Mouse (Mus musculus) embryo, embryonic 9.5 days (tissue): ENCODE measurements at regions not wholly inside any gene's neighbourhood (a gene's known extent, or its start where the extent isn't known, plus 50 kb on each side); places are given as distances from the start of the nearest gene placed in this dataset.
"Not testable (repeated sequence)": the region's sequence is repeated elsewhere in the genome, so short reads cannot be mapped to it uniquely, and the experiment has no call there.

ENCODE experiments used
- DNase-seq: peaks from one replicate; pipeline ENCODE4 v3.0.0-alpha.2; 2017; ENCODE audit errors: extremely low spot score

DNA sequence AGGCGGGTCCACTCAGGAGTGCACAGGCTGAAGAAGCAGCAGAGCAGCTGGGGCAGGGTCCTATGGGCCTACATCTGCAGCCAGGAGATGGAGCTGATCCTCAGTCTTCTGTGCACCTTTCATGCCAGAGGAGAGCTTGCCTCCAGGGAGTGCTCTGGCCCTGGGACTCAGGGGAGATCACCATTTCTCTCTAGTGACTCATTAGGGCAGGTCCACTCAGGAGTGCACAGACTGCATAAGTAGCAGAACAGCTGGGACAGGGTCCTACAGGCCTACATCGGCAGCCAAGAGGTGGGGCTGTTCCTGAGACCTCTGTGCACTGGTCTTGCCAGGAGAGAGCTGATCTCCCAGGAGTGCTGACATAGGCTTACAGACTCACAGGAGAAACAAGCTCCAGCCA lies 159.4 kb upstream of the Gm21897 start:
- no peak for DNase-seq

DNA sequence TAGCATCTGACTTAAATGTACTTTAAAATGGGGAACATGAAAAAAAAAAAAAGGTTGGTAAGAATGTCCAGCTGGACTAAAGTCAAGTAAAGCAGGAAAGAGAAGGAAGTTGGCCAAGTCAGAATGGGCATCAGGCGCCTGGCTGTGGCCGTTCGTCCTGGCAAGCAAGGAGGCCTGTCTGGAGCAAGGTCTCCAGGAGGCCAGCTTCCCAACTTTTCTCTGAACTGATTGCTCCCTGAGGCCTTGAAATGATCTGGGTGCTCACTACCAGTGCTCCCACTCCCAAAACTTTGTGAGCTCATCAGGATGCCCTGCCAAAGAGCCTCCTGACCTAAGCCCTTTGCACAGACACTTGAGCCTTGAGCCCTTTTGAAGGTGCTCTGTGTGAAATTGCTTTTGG lies 141.7 kb upstream of the Gm21897 start:
- no peak for DNase-seq

DNA sequence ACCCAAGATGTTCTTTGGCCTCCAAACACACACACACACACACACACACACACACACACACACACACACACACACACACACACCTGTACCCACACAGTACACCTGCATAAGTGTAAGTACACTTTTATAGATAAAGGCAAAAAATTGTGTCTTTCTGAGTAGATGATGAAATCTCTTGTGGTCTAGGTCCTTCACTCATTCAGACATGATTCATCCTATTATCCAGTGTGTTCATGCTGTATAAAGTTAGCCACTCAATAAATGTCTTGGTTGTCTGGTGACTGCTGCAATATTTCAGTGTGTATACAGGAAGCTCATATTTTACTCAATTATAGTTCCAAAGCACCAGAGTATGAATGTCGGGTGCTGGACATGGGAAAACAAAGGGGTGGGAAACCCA lies 131.5 kb upstream of the Gm21897 start:
- no peak for DNase-seq

DNA sequence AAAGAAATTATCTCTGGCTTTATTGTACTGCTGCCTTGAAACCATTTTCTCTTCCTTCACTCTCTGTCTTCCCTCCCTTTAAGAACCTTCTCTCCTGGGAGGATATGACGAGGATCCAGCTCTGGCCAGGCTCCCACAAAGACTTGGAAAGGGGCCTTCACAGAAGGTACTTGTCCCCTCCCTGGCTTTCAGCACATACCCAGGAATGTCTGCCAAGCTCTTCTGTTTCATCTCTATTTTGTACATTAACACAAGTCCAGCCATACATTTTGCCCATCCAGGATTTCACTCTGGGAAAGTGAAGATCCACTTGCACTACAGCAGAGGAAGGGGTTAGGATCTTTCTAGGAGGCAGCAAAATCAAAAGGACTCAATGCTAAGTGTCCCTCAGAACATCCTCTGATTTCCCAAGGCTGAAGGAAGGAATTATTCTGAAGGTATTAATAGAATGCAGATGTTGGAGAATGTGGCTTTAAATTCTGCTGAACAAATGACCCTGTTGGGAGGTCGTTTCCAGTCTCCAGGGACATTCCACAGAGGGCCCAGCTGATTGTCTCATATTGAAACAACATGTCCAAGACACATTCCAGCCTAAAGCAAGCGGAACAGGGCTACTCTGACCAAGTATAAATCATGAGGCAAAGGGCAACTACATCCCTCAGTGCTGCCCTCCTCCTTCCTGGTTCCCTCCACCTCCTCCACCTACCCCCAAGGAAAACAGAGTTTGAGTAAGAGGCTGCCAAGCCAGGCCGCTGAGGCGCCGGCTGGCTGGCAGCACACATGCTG lies 122.1 kb upstream of the Gm21897 start:
- DNase-seq = peak; percentile 62

- DNase-seq = not testable (repeated sequence)
These were observed 121.3 kb upstream of the Gm21897 start for GRCm38 (mm10) chr16:15195931-15196330.

DNA sequence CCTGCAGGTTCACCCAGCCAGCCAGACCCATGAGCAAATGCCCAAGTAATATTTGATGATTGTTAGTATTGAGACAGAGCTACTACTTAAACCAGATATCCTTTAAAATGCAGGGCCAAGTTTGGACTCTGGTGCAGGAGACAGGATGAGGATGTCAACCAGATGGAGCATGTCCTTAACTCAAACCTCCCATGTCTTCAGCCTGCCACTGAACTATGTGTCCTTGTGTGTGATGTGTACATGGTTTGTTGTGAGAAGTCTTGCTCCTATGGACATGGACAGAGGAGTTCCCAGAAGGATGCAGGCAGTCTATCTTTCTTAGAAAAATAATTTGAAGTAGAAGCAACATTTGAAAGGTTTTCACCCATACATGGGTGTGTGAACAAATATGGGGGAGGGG lies 120.4 kb upstream of the Gm21897 start:
- DNase-seq = no peak

DNA sequence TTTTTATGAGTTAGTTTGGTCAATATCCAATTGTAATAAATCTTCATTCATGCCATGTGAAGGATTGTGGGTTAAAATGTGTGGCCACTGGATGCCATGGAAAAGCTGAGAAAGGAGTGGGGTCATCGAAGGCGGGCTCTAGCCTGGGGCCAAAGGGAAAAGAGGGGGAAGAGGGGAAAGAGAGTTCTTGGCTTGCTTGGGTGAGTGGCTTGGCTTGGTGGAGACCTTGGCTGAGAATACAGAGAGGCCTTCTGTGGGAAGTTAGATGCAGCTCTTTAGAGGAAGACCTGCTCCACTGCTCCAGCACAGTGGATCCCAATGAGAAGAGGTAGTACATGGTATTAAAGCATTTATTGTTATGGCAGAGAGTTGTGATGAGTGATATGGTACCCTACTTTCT lies 101.3 kb upstream of the Gm21897 start:
- no peak for DNase-seq

DNA sequence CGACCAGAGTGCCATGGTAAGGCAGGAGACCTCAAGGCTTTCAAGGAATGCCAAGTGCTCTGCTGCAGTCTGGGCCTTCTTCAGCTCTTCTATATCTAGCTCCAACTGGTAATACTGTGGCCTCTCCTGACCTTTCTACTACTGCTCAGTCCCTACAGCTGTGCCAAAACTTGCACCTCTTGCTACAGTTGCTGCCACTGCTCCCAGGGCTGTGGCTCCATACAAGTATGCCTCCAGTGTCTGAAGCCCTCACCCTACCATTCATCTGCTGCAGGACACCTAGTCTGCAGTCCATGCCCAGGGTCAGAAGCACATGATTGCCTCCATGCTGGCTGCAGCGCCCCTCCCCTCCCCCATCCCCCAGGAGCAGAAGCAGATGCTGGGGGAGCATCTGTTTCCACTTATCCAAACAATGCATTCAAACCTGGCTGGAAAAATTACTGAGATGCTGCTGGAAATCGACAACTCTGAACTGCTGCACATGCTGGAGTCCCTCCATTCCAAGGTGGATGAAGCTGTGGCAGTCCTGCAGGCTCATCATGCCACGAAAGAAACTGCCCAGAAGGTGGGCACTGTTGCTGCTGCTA lies 96.2 kb upstream of the Gm21897 start:
- DNase-seq = peak; percentile 31

GRCm38 (mm10) chr16:15237836-15238235 lies 79.4 kb upstream of the Gm21897 start:
- DNase-seq = no peak

DNA sequence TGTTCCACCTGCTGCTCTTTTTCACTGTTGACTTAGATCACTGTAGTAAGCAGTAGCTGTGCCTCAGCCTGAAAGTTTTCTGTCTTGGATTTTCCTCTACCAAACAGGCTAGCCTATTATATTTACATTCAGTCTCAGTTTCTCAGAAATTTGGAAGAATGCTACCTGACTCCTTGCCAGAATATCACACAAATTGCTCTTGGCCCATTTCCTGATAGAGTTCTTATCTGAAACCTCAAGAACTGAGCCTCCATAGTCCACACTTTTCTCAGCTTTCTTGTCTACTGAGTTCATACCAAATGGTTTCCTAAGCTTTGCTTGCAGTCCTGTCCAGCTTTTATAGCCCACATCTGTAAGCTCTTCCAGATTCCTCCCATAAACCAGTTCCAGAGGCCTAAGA lies 78.8 kb upstream of the Gm21897 start:
- no peak for DNase-seq

- no peak for DNase-seq
These were observed 67.1 kb upstream of the Gm21897 start for GRCm38 (mm10) chr16:15250186-15250585.

- DNase-seq = no peak
These were observed 65.6 kb upstream of the Gm21897 start for GRCm38 (mm10) chr16:15251686-15252085.

DNA sequence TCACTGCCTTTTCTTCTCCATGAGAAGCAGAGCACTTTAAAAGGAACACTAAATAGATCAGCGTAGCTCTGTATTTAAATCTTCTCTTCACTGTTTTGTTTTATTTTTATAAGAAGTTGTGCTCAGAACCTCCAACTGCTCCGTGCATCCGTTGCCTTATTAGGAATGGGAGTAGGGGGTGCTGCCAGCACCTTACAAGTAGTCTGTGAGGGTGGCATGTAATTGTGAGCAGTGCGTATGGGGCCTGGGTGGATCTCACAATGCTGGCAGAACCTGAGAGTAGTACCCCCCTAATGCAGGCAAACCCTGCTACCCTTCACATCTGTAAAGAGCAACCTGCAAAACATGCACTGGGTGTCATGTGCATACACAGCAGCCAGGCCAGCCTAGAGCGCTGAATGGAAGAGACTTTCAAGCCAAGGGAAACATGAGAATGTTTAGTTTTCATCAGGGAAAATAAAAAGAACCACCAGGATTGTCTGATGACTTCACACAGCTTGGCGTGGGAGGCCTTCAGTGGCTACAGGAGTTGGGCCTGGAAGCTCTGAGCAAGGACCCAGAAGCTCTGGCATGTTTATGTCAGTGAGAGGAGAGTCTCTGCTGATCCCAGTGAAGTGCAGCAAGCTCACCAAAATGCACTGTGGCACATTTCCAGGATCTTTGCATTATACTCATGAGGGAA lies 64.5 kb upstream of the Gm21897 start:
- DNase-seq = no peak

DNA sequence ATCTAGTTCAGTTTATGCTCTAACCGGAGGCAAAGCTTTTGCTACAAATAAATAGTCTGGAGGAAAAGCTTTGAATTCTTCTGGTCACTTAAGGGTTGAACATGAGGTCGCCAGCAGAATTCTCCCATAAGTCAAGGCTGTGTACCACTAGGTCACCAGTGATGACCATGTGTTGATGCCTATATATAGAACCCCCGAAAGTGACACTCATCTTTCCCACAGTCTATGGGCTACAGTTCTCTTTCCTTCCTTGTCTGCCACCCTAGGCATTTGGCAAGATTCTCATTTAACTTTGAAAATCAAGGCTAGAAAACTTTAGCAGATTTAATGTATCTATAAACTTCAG lies 63.9 kb upstream of the Gm21897 start:
- DNase-seq = no peak

DNA sequence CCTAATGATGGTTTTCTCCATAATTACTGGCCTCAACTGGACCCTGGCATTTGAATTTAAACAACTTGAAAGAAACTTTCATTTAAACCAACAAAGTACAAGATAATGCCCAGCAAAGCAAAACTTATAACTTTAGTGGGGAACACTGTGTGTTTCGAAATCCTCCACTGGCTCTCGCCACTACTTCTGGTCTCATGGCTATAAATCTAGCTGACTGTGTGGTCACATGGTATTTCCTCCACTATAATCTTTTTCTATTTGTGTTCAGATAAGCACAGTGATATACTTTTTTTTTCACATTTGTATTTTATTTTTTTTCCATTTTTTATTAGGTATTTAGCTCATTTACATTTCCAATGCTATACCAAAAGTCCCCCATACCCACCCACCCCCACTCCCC lies 62.6 kb upstream of the Gm21897 start:
- no peak for DNase-seq

DNA sequence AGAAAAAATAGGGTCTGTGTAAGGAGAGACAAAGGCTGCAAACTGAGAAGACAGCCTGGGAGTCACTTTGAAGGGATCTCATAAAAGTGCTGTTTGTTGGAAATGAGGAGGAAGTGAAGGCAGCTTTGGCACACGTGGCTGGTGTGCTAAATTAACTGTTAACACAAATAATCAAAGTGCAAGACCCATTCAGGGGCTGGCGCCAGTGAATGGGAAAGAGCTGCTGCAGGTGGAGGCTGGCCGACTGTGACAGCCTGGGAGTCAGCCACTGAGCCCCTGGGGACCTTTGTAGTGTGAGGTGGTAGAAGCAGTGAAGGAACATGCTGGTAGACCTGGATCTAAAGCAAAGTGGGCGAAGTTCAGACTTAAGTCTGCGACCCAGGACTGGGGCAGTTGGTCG lies 57.8 kb upstream of the Gm21897 start:
- DNase-seq = no peak

- no peak for DNase-seq
These were observed 57.2 kb upstream of the Gm21897 start for GRCm38 (mm10) chr16:15260069-15260468.
